Mouse (Mus musculus) embryonic stem cell, embryonic (primary cell): ENCODE results near the gene Fcnb.

Experiments used
- CTCF ChIA-PET, 4 experiments: fragments of 300-600 bp in 2 of 4; fragments of 350-600 bp in 2 of 4; sonication (Branson Sonifier 250); formaldehyde crosslinking; loops; one replicate each; lab custom pipeline; 2022; ENCODE audit warnings: inconsistent platforms in 2 of 4; lab: Charles Lee
- POLR2A ChIA-PET, 4 experiments: fragments of 300-600 bp in 2 of 4; fragments of 350-600 bp in 2 of 4; sonication (Branson Sonifier 250); formaldehyde crosslinking; loops; one replicate each; lab custom pipeline; 2022; ENCODE audit warnings: antibody characterized with exemption in 4 of 4, inconsistent platforms in 1 of 4; lab: Charles Lee

Gene Fcnb

GRCm38 (mm10) chr2:28092099-28092498 lies 7.4 kb upstream of the Fcnb start:
- ChIA-PET POLR2A (no interaction called here), CTCF (interaction anchor here in 2 of 4 experiments (0.6 to 0.7 kb wide), 2 partner anchors 15 to 882 kb away, joined by 3 read pairs; no protein-coding TSS in a partner anchor)

- CTCF ChIA-PET: no interaction called here
- POLR2A ChIA-PET: interaction anchor here in 1 of 4 experiments (0.7 kb wide), 1 partner anchor 80 kb away, joined by 4 read pairs; no protein-coding TSS in a partner anchor
Observed at GRCm38 (mm10) chr2:28091042-28091441, 6.4 kb upstream of the Fcnb start.

GRCm38 (mm10) chr2:28090299-28091008 lies 5.8 kb upstream of the Fcnb start:
- POLR2A ChIA-PET: interaction anchor here in 1 of 4 experiments (0.7 kb wide), 1 partner anchor 81 kb away, joined by 4 read pairs; no protein-coding TSS in a partner anchor
- CTCF ChIA-PET: no interaction called here

GRCm38 (mm10) chr2:28089095-28089494 lies 4.4 kb upstream of the Fcnb start:
- CTCF ChIA-PET: interaction anchor here in 1 of 4 experiments (1.2 kb wide), 1 partner anchor 20 kb away, joined by 3 read pairs; no protein-coding TSS in a partner anchor
- POLR2A ChIA-PET: no interaction called here

GRCm38 (mm10) chr2:28086112-28086511 lies 1.4 kb upstream of the Fcnb start:
- CTCF ChIA-PET: interaction anchor here in 1 of 4 experiments (0.5 to 1.0 kb wide), 4 partner anchors 18 to 690 kb away, joined by 3 to 6 read pairs (median 4); no protein-coding TSS in a partner anchor
- POLR2A ChIA-PET: no interaction called here

- POLR2A ChIA-PET: interaction anchor here in 1 of 4 experiments (0.7 kb wide), 1 partner anchor 259 kb away, joined by 4 read pairs; no protein-coding TSS in a partner anchor
- CTCF ChIA-PET: no interaction called here
Observed at GRCm38 (mm10) chr2:28075616-28076187, 9.0 kb downstream of the Fcnb start.

GRCm38 (mm10) chr2:28068537-28068878 lies 16.2 kb downstream of the Fcnb start:
- ChIA-PET CTCF (interaction anchor here in 1 of 4 experiments (1.2 kb wide), 1 partner anchor 152 kb away, joined by 4 read pairs; no protein-coding TSS in a partner anchor), POLR2A (no interaction called here)

GRCm38 (mm10) chr2:28067821-28068536 lies 16.7 kb downstream of the Fcnb start:
- ChIA-PET POLR2A (no interaction called here), CTCF (interaction anchor here in 1 of 4 experiments (1.2 kb wide), 1 partner anchor 152 kb away, joined by 4 read pairs; no protein-coding TSS in a partner anchor)

- ChIA-PET POLR2A (no interaction called here), CTCF (interaction anchor here in 1 of 4 experiments (1.2 kb wide), 1 partner anchor 151 kb away, joined by 4 read pairs; no protein-coding TSS in a partner anchor)
Observed at GRCm38 (mm10) chr2:28067175-28067574, 17.5 kb downstream of the Fcnb start.

GRCm38 (mm10) chr2:28066686-28067085 lies 18.0 kb downstream of the Fcnb start:
- ChIA-PET CTCF (no interaction called here), POLR2A (no interaction called here)

GRCm38 (mm10) chr2:28065081-28065651 lies 19.5 kb downstream of the Fcnb start:
- CTCF ChIA-PET: no interaction called here
- POLR2A ChIA-PET: no interaction called here

GRCm38 (mm10) chr2:28064339-28065080 lies 20.2 kb downstream of the Fcnb start:
- CTCF ChIA-PET: no interaction called here
- POLR2A ChIA-PET: no interaction called here

- POLR2A ChIA-PET: interaction anchor here in 1 of 4 experiments (0.7 kb wide), 1 partner anchor 39 kb away, joined by 3 read pairs; no protein-coding TSS in a partner anchor
- CTCF ChIA-PET: no interaction called here
Observed at GRCm38 (mm10) chr2:28063711-28064338, 20.9 kb downstream of the Fcnb start.

GRCm38 (mm10) chr2:28059922-28060321 lies 24.8 kb downstream of the Fcnb start:
- POLR2A ChIA-PET: no interaction called here
- CTCF ChIA-PET: no interaction called here

GRCm38 (mm10) chr2:28047092-28047491 lies 37.6 kb downstream of the Fcnb start:
- ChIA-PET CTCF (no interaction called here), POLR2A (no interaction called here)

- CTCF ChIA-PET: no interaction called here
- POLR2A ChIA-PET: no interaction called here
Observed at GRCm38 (mm10) chr2:28046311-28046710, 38.4 kb downstream of the Fcnb start.

GRCm38 (mm10) chr2:28044920-28045598 lies 39.6 kb downstream of the Fcnb start:
- CTCF ChIA-PET: no interaction called here
- POLR2A ChIA-PET: interaction anchor here in 1 of 4 experiments (0.6 kb wide), 1 partner anchor 313 kb away, joined by 4 read pairs; no protein-coding TSS in a partner anchor

GRCm38 (mm10) chr2:28040466-28040865 lies 44.2 kb downstream of the Fcnb start:
- ChIA-PET CTCF (no interaction called here), POLR2A (no interaction called here)
